Mouse (Mus musculus): ENCODE results near the gene Map3k5.

Map3k5 gene

GRCm38 (mm10) chr10:20107031-20107430 is 172.8 kb downstream of the Map3k5 start:
- no peak for DNase-seq (ENCODE audit: low read depth, low spot score)

- no peak for DNase-seq (ENCODE audit: low read depth, low spot score)
Measured at GRCm38 (mm10) chr10:20111508-20111907, 177.2 kb downstream of the Map3k5 start.

GRCm38 (mm10) chr10:20112026-20112973 is 178.0 kb downstream of the Map3k5 start:
- DNase-seq (ENCODE audit: low read depth, low spot score), result no peak

- no peak for DNase-seq (ENCODE audit: low read depth, low spot score)
Measured at GRCm38 (mm10) chr10:20119504-20120425, 185.5 kb downstream of the Map3k5 start.

- DNase-seq (ENCODE audit: low read depth, low spot score), result no peak
Measured at GRCm38 (mm10) chr10:20121981-20122380, 187.7 kb downstream of the Map3k5 start.

- no peak for DNase-seq (ENCODE audit: low read depth, low spot score)
Measured at GRCm38 (mm10) chr10:20123401-20123800, 189.1 kb downstream of the Map3k5 start.

GRCm38 (mm10) chr10:20124576-20124975 is 190.3 kb downstream of the Map3k5 start:
- no peak for DNase-seq (ENCODE audit: low read depth, low spot score)

- DNase-seq (ENCODE audit: low read depth, low spot score), result no peak
Measured at GRCm38 (mm10) chr10:20125226-20125625, 191.0 kb downstream of the Map3k5 start.

- no peak for DNase-seq (ENCODE audit: low read depth, low spot score)
Measured at GRCm38 (mm10) chr10:20132933-20133652, 198.8 kb downstream of the Map3k5 start.

GRCm38 (mm10) chr10:20135350-20136058 is 201.2 kb downstream of the Map3k5 start:
- DNase-seq (ENCODE audit: low read depth, low spot score), result no peak

GRCm38 (mm10) chr10:20136505-20136904 is 202.2 kb downstream of the Map3k5 start:
- DNase-seq (ENCODE audit: low read depth, low spot score), result no peak

GRCm38 (mm10) chr10:20141376-20141775 is 207.1 kb downstream of the Map3k5 start:
- DNase-seq (ENCODE audit: low read depth, low spot score), result no peak

GRCm38 (mm10) chr10:20148130-20148772 is 214.0 kb downstream of the Map3k5 start, which contains the start of gene Map7:
Gene Map7, plus strand, starts transcription at chr10:20148471.
- DNase-seq (ENCODE audit: low read depth, low spot score), result no peak

GRCm38 (mm10) chr10:20148773-20149120 is 214.5 kb downstream of the Map3k5 start:
- no peak for DNase-seq (ENCODE audit: low read depth, low spot score)

GRCm38 (mm10) chr10:20149121-20149834 is 215.0 kb downstream of the Map3k5 start:
- no peak for DNase-seq (ENCODE audit: low read depth, low spot score)

- no peak for DNase-seq (ENCODE audit: low read depth, low spot score)
Measured at GRCm38 (mm10) chr10:20149835-20150355, 215.6 kb downstream of the Map3k5 start.

GRCm38 (mm10) chr10:20152131-20152530 is 217.9 kb downstream of the Map3k5 start:
- no peak for DNase-seq (ENCODE audit: low read depth, low spot score)

GRCm38 (mm10) chr10:20153507-20153906 is 219.2 kb downstream of the Map3k5 start:
- DNase-seq (ENCODE audit: low read depth, low spot score), result no peak

- DNase-seq (ENCODE audit: low read depth, low spot score), result no peak
Measured at GRCm38 (mm10) chr10:20155401-20155800, 221.1 kb downstream of the Map3k5 start.

All from WW6 (cell line).